Mouse (Mus musculus): ENCODE results near the gene Olfr948.

The Olfr948 gene

GRCm38 (mm10) chr9:39325945-39326344 lies at the start of gene Olfr948:
Gene Olfr948 (minus strand): TSS chr9:39326045.
- no peak for DNase-seq (ENCODE audit: low read depth, low spot score)

GRCm38 (mm10) chr9:39287136-39287535 lies 38.7 kb downstream of the Olfr948 start:
- DNase-seq (ENCODE audit: low read depth, low spot score), result no peak

- no peak for DNase-seq (ENCODE audit: low read depth, low spot score)
Observed at GRCm38 (mm10) chr9:39276718-39277117, 49.1 kb downstream of the Olfr948 start, which contains the start of gene Olfr945. Gene Olfr945 (minus strand): TSS chr9:39276818.
